Mouse (Mus musculus): Measurements from ENCODE around the gene Ooep. TPM values are rescaled to one million over a fixed set of nuclear protein-coding genes. Genes with fewer than 3 reads are reported as not detected.
"Not testable (repeated sequence)": the region's sequence is repeated elsewhere in the genome, so short reads cannot be mapped to it uniquely, and the experiment has no call there.

Gene Ooep
- polyA plus RNA-seq, 1 experiment from 2014 or later = 0.81 TPM

- Histone ChIP-seq H3K4me2 (replicated peaks; ENCODE audit: low read depth) (no peak overlapping the region), H3K27me3 (ENCODE audit: control insufficient read depth, insufficient read depth, low read length) (no peaks in the 10 kb centered on the region), H3K4me1 (replicated peaks; ENCODE audit: control insufficient read depth, insufficient read depth) (no peaks in the 10 kb centered on the region), H3K27ac (replicated peaks) (no peak overlapping the region), H3K9me3 (ENCODE audit: control insufficient read depth, low read length) (no peaks in the 10 kb centered on the region), H3K36me3 (ENCODE audit: control insufficient read depth, insufficient read depth, low read length) (no peaks in the 10 kb centered on the region), H3K4me3 (ENCODE audit: low read depth, low read length) (no peak overlapping the region), H3K9ac (ENCODE audit: low read length) (no peak overlapping the region)
- WGBS = 87% methylated on average over 3 of the region's 3 CpGs
- no peak for TF ChIP-seq EP300 (optimal IDR thresholded peaks at IDR 0.05)
- TF ChIP-seq CTCF (IDR thresholded peaks at IDR 0.05; ENCODE audit: low read depth) = no peak
- DNase-seq (ENCODE audit: low spot score) (no peak), ATAC-seq (ENCODE audit: low FRiP score, low TSS enrichment) (no peak)
Measured at GRCm38 (mm10) chr9:78371441-78371840, 7.1 kb downstream of the Ooep start.

DNA sequence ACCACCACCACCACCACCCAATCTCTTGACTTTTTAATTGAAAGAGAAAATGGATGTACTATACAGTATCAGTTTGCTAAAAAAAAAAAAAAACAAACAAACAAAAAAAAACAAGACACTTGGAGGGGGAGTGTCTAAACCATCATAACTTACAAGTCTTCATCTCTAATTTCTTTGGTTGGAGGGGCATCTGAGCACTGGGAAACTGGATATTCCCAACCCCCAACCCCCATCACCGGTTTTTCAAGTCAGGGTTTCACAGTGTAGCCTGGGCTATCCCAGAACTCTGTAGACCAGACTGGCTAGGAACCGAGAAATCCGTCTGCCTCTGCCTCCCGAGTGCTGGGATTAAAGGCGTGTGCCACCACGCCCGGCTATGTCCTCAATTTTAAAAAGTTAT lies 8.7 kb downstream of the Ooep start:
- TF ChIP-seq EP300 (optimal IDR thresholded peaks at IDR 0.05) (no peak), CTCF (IDR thresholded peaks at IDR 0.05; ENCODE audit: low read depth) (no peak)
- Histone ChIP-seq H3K9me3 (ENCODE audit: control insufficient read depth, low read length) (no peaks in the 10 kb centered on the region), H3K4me3 (ENCODE audit: low read depth, low read length) (no peak overlapping the region), H3K4me1 (replicated peaks; ENCODE audit: control insufficient read depth, insufficient read depth) (no peaks in the 10 kb centered on the region), H3K9ac (ENCODE audit: low read length) (no peak overlapping the region), H3K27ac (replicated peaks) (no peak overlapping the region), H3K36me3 (ENCODE audit: control insufficient read depth, insufficient read depth, low read length) (no peaks in the 10 kb centered on the region), H3K27me3 (ENCODE audit: control insufficient read depth, insufficient read depth, low read length) (no peaks in the 10 kb centered on the region), H3K4me2 (replicated peaks; ENCODE audit: low read depth) (no peak overlapping the region)
- DNase-seq (ENCODE audit: low spot score) (no peak), ATAC-seq (ENCODE audit: low FRiP score, low TSS enrichment) (no peak)
- 87% methylated on average over 7 of the region's 7 CpGs for WGBS

GRCm38 (mm10) chr9:78369349-78369748 lies 9.2 kb downstream of the Ooep start:
- WGBS = 94% methylated on average over 2 of the region's 2 CpGs

DNA sequence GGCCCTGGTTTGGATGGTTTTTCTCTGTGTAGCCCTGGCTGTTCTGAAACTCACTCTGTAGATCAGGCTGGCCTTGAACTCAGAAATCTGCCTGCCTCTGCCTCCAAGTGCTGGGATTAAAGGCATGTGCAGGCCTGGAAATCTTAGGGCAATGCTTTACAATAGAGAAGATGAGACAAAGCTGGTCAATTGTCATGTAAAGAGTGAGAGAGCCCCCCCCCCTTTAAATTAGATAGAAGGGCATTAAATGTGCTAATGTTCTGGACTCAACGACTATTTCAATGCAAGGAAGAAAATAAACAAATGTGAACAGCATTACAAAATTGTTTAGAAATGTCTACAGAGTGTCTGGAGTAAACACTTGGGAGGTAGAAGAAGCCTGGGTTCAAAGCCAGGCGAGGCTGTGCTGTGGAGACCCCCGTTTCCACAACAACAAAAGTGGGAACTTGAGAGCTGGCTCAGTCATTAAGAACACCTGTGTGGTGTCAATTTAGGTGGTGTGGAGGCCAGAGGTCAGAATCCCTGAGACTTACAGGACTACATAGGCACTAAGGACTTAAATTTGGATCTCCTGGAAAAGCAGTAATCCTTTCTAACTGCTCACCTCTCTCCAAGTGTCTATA lies 9.7 kb downstream of the Ooep start:
- Histone ChIP-seq H3K36me3 (ENCODE audit: control insufficient read depth, insufficient read depth, low read length) (no peaks in the 10 kb centered on the region), H3K9me3 (ENCODE audit: control insufficient read depth, low read length) (no peaks in the 10 kb centered on the region), H3K4me2 (replicated peaks; ENCODE audit: low read depth) (no peak overlapping the region), H3K27ac (replicated peaks) (no peak overlapping the region), H3K9ac (ENCODE audit: low read length) (no peak overlapping the region), H3K4me3 (ENCODE audit: low read depth, low read length) (no peak overlapping the region), H3K27me3 (ENCODE audit: control insufficient read depth, insufficient read depth, low read length) (no peaks in the 10 kb centered on the region), H3K4me1 (replicated peaks; ENCODE audit: control insufficient read depth, insufficient read depth) (no peaks in the 10 kb centered on the region)
- no peak for ATAC-seq (ENCODE audit: low FRiP score, low TSS enrichment)
- DNase-seq (ENCODE audit: low spot score) = no peak
- 74% methylated on average over 3 of the region's 3 CpGs for WGBS
- no peak for TF ChIP-seq CTCF (IDR thresholded peaks at IDR 0.05; ENCODE audit: low read depth)
- TF ChIP-seq EP300 (optimal IDR thresholded peaks at IDR 0.05) = no peak

More at GRCm38 (mm10) chr9:78369349-78369748, 9.2 kb downstream of the Ooep start:
- DNase-seq (ENCODE audit: low spot score) = no peak
- no peak overlapping the region for H3K4me2 ChIP-seq (replicated peaks; ENCODE audit: low read depth)
- H3K4me3 ChIP-seq (ENCODE audit: low read depth, low read length) = no peak overlapping the region
- TF ChIP-seq CTCF (IDR thresholded peaks at IDR 0.05; ENCODE audit: low read depth) (no peak), EP300 (optimal IDR thresholded peaks at IDR 0.05) (no peak)
- H3K27me3 ChIP-seq (ENCODE audit: control insufficient read depth, insufficient read depth, low read length) = no peaks in the 10 kb centered on the region
- no peaks in the 10 kb centered on the region for H3K4me1 ChIP-seq (replicated peaks; ENCODE audit: control insufficient read depth, insufficient read depth)
- no peak overlapping the region for H3K9ac ChIP-seq (ENCODE audit: low read length)
- no peaks in the 10 kb centered on the region for H3K36me3 ChIP-seq (ENCODE audit: control insufficient read depth, insufficient read depth, low read length)
- no peak for ATAC-seq (ENCODE audit: low FRiP score, low TSS enrichment)
- no peaks in the 10 kb centered on the region for H3K9me3 ChIP-seq (ENCODE audit: control insufficient read depth, low read length)
- no peak overlapping the region for H3K27ac ChIP-seq (replicated peaks)

DNA sequence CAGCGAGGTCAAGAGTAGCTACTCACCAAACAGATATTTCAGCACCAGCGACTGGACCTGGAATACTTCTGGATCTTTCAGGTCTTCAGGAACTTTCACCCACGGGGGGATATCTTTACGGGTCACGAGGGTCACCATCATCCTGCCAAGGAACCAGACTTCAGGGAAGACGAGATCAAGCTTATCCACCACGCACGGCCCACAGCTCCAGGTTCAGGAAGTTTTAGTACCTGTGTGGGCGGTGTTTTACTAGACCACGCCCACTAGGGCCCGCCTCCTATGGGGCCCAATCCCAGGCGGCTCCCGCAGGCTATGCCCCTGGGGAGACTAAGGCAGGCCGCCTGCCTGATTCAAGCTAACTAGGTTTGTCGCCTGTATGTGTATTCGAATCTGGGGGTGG lies 10.6 kb downstream of the Ooep start, which contains the start of gene Dppa5a:
Gene Dppa5a, minus strand, starts transcription at position 219 of the 400 bp plus-strand sequence.
- not testable (repeated sequence) for H3K9me3 ChIP-seq (ENCODE audit: control insufficient read depth, low read length); H3K4me3 ChIP-seq (ENCODE audit: low read depth, low read length); H3K9ac ChIP-seq (ENCODE audit: low read length); H3K27me3 ChIP-seq (ENCODE audit: control insufficient read depth, insufficient read depth, low read length); H3K4me1 ChIP-seq (replicated peaks; ENCODE audit: control insufficient read depth, insufficient read depth); H3K27ac ChIP-seq (replicated peaks); H3K4me2 ChIP-seq (replicated peaks; ENCODE audit: low read depth); H3K36me3 ChIP-seq (ENCODE audit: control insufficient read depth, insufficient read depth, low read length); ATAC-seq (ENCODE audit: low FRiP score, low TSS enrichment); DNase-seq (ENCODE audit: low spot score)
- 89% methylated on average over 15 of the region's 16 CpGs for WGBS

DNA sequence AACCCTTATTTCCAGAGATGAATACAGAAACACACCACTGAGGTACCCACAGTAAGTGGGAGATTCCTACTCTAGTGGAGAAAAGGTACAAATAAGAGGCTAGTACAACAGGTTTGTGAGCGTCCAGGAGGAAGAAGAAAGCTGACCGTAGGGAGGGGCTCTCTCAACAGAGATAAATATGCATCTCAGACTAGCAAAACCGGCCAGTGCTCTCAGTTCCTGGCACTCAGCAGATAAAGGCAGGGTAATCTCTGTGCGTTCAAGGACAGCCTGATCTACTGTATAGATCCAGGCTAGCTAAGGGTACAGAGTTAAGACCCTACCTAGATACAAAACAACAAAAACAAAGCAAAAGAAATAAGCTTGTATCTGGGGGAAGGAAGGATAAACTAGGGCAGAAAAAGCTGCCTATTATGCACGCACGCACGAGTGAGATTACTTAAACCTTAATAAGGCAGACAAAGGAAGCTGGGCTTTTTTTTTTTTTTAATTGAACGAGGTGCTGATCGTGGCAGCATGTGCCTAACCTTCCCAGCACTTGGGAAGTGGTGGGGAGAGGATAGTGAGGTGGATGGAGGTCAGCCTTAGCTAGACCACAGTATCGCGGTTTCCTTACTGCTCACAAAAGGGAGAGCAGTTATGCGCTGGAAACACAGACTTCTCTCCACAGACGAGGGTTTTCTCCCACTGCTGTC lies 12.5 kb downstream of the Ooep start:
- 62% methylated on average over 13 of the region's 13 CpGs for WGBS
- H3K4me3 ChIP-seq (ENCODE audit: low read depth, low read length) = no peak overlapping the region
- no peak for ATAC-seq (ENCODE audit: low FRiP score, low TSS enrichment)
- no peaks in the 10 kb centered on the region for H3K27me3 ChIP-seq (ENCODE audit: control insufficient read depth, insufficient read depth, low read length)
- H3K4me2 ChIP-seq (replicated peaks; ENCODE audit: low read depth) = no peak overlapping the region
- DNase-seq (ENCODE audit: low spot score) = no peak
- H3K4me1 ChIP-seq (replicated peaks; ENCODE audit: control insufficient read depth, insufficient read depth) = no peaks in the 10 kb centered on the region
- no peaks in the 10 kb centered on the region for H3K36me3 ChIP-seq (ENCODE audit: control insufficient read depth, insufficient read depth, low read length)
- H3K27ac ChIP-seq (replicated peaks) = no peak overlapping the region
- H3K9me3 ChIP-seq (ENCODE audit: control insufficient read depth, low read length) = no peaks in the 10 kb centered on the region
- TF ChIP-seq EP300 (optimal IDR thresholded peaks at IDR 0.05) (no peak), CTCF (IDR thresholded peaks at IDR 0.05; ENCODE audit: low read depth) (no peak)
- H3K9ac ChIP-seq (ENCODE audit: low read length) = no peak overlapping the region
